8 mouse cellular contexts compared by ENCODE assay signal in genomic region chr4:31964194-31964875, GRCm38 (mm10). TPM values are rescaled to one million over a fixed set of nuclear protein-coding genes. Genes with fewer than 3 reads are reported as not detected.
DNase-seq lines count a peak whose midpoint lies in the region; ATAC-seq and TF ChIP-seq lines count a peak whose summit lies in the region.

No protein-coding gene starts in this region.

- H3K9ac ChIP-seq in kidney, embryonic 16.5 days (replicated peaks; ENCODE audit: low read length): peak overlapping the region; percentile 88
- H3K9ac ChIP-seq in forebrain, embryonic 14.5 days (ENCODE audit: low read length): peak overlapping the region; percentile 80
- peak overlapping the region; percentile 95 for H3K9ac ChIP-seq in liver, embryonic 14.5 days (replicated peaks)

- no peak for ATAC-seq in kidney, embryonic 16.5 days (ENCODE audit: low FRiP score, low TSS enrichment)
- no peak for ATAC-seq in forebrain, embryonic 14.5 days
- peak; percentile 48 for ATAC-seq in liver, embryonic 14.5 days (ENCODE audit: insufficient read depth)

- no peaks in the 10 kb centered on the region for H3K27me3 ChIP-seq in kidney, embryonic 16.5 days (ENCODE audit: insufficient read depth, low read length)
- H3K27me3 ChIP-seq in forebrain, embryonic 14.5 days (replicated peaks; ENCODE audit: control insufficient read depth, insufficient read depth, low read length): no peaks in the 10 kb centered on the region
- H3K27me3 ChIP-seq in liver, embryonic 14.5 days (ENCODE audit: control insufficient read depth, insufficient read depth, low read length): no peaks in the 10 kb centered on the region
- H3K27me3 ChIP-seq in splenic B cell, adult 2 months (ENCODE audit: control insufficient read depth, insufficient read depth, low read length, poor library complexity, severe bottlenecking): no peaks in the 10 kb centered on the region

- H3K4me3 ChIP-seq in kidney, embryonic 16.5 days (ENCODE audit: low read length): peak overlapping the region; percentile 81
- H3K4me3 ChIP-seq in forebrain, embryonic 14.5 days (ENCODE audit: low read depth, low read length): peak overlapping the region; percentile 62
- H3K4me3 ChIP-seq in liver, embryonic 14.5 days (ENCODE audit: insufficient read depth in 1 of 2, low read depth in 2 of 2, low read length in 2 of 2): peak overlapping the region; percentile 80 to 88

- no peaks in the 10 kb centered on the region for H3K36me3 ChIP-seq in kidney, embryonic 16.5 days (ENCODE audit: insufficient read depth, low read length)
- no peaks in the 10 kb centered on the region for H3K36me3 ChIP-seq in forebrain, embryonic 14.5 days (ENCODE audit: control insufficient read depth, insufficient read depth, low read length)
- no peaks in the 10 kb centered on the region for H3K36me3 ChIP-seq in liver, embryonic 14.5 days (replicated peaks; ENCODE audit: control insufficient read depth, insufficient read depth, low read depth)
- H3K36me3 ChIP-seq in splenic B cell, adult 2 months (ENCODE audit: control insufficient read depth, insufficient read depth, low read length, poor library complexity, severe bottlenecking): no peaks in the 10 kb centered on the region

- DNase-seq in kidney, adult 11 months: no peak
- peak; percentile 17 for DNase-seq in MN1 (ENCODE audit: low spot score)
- DNase-seq in forebrain, embryonic 14.5 days (ENCODE audit: low spot score): peak; percentile 5
- no peak for DNase-seq in liver, embryonic 14.5 days (ENCODE audit: low read depth in 3 of 3, low spot score in 3 of 3)
- DNase-seq in splenic B cell, adult 2 months (ENCODE audit: low read depth, low spot score): peak; percentile 37
- DNase-seq in right cerebral cortex, adult 18-20 months: no peak
- DNase-seq in gastrocnemius, postnatal 14 days: no peak

- no peaks in the 10 kb centered on the region for H3K9me3 ChIP-seq in kidney, embryonic 16.5 days (ENCODE audit: low read length)
- no peaks in the 10 kb centered on the region for H3K9me3 ChIP-seq in forebrain, embryonic 14.5 days (replicated peaks; ENCODE audit: control insufficient read depth, low read length)
- no peaks in the 10 kb centered on the region for H3K9me3 ChIP-seq in liver, embryonic 14.5 days (ENCODE audit: control insufficient read depth, low read length)

- intact Hi-C loops in gastrocnemius, postnatal 14 days (cut with DNase I; ENCODE audit: low total_unique reads): no loop called here

- under 1% methylated on average over 47 of the region's 47 CpGs for WGBS in kidney, embryonic 16.5 days
- under 1% methylated on average over 45 of the region's 47 CpGs for WGBS in forebrain, embryonic 14.5 days
- WGBS in liver, embryonic 14.5 days (ENCODE audit: insufficient replicate concordance): under 1% methylated on average over 47 of the region's 47 CpGs

- peak overlapping the region; percentile 99 for H3K27ac ChIP-seq in kidney, embryonic 16.5 days (ENCODE audit: low read length)
- peak overlapping the region; percentile 98 for H3K27ac ChIP-seq in forebrain, embryonic 14.5 days (ENCODE audit: low read depth, low read length)
- H3K27ac ChIP-seq in liver, embryonic 14.5 days: peak overlapping the region; percentile 91

- no peak for TF ChIP-seq EP300 in liver, embryonic 14.5 days (IDR thresholded peaks at IDR 0.05; ENCODE audit: low read depth)

- H3K4me2 ChIP-seq in kidney, embryonic 16.5 days (replicated peaks; ENCODE audit: low read depth, low read length): peak overlapping the region; percentile 88
- H3K4me2 ChIP-seq in forebrain, embryonic 14.5 days (ENCODE audit: low read length): peak overlapping the region; percentile 79
- peak overlapping the region; percentile 70 for H3K4me2 ChIP-seq in liver, embryonic 14.5 days (ENCODE audit: low read depth)

- TF ChIP-seq CTCF in liver, embryonic 14.5 days (IDR thresholded peaks at IDR 0.05; ENCODE audit: low read depth): no peak

- H3K4me1 ChIP-seq in kidney, embryonic 16.5 days (ENCODE audit: insufficient read depth, low read length): peaks cover 15% of the 10 kb centered on the region
- H3K4me1 ChIP-seq in forebrain, embryonic 14.5 days (ENCODE audit: control insufficient read depth, insufficient read depth, low read length): peaks cover 10% of the 10 kb centered on the region
- H3K4me1 ChIP-seq in liver, embryonic 14.5 days (replicated peaks; ENCODE audit: control insufficient read depth in 2 of 2, insufficient read depth in 2 of 2, low read length in 1 of 2): peaks cover 7 to 11% of the 10 kb centered on the region in 2 experiments

RNA-seq across cellular contexts. Expression of gene Map3k7, which starts 0.4 kb away (rescaled TPM):
- 20.7 and 30.6 TPM in 2 replicates for polyA plus RNA-seq in kidney, embryonic 16.5 days (2015; fragmentation: Nextera tagmentation; extraction: Ambion mirVana)
- polyA plus RNA-seq in forebrain, embryonic 14.5 days (2014; fragmentation: Nextera tagmentation; extraction: Ambion mirVana): 31.5 and 38.0 TPM in 2 replicates
- 9.9 and 11.8 TPM in 2 replicates for polyA plus RNA-seq in liver, embryonic 14.5 days (2012; rRNA removed)
- 13.3 and 21.0 TPM in 2 replicates for polyA plus RNA-seq in liver, embryonic 14.5 days (2014; fragmentation: Nextera tagmentation; extraction: Ambion mirVana)
- 10 to 100 TPM; 35.3 to 36.8 TPM for total RNA-seq in gastrocnemius, postnatal 14 days (2021)

Comparison
In these comparisons a context has a peak if more than half of its experiments do, and no peak if none do; other contexts are left out.
1. DNase-seq: peak in MN1 (single experiment), forebrain, embryonic 14.5 days (single experiment) and splenic B cell, adult 2 months (single experiment); none in kidney, adult 11 months (single experiment), liver, embryonic 14.5 days (0 of 3), right cerebral cortex, adult 18-20 months (single experiment) and gastrocnemius, postnatal 14 days (single experiment).
2. Peak in every context shown above with its lines, with median percentiles within 50 percentile points of each other: H3K27ac ChIP-seq, H3K4me2 ChIP-seq, H3K4me3 ChIP-seq and H3K9ac ChIP-seq.